Mouse (Mus musculus) myocyte (in vitro differentiated cells): ENCODE measurements around the gene Dut. TPM values are rescaled to one million over a fixed set of nuclear protein-coding genes. Genes with fewer than 3 reads are reported as not detected.
A peak's percentile ranks its signal among the peaks of the same experiment; 100 is the strongest.

ENCODE experiments used
- H3K27me3 ChIP-seq: one replicate; pipeline ENCODE4 v1.6.1; 2011; ENCODE audit not compliant: control insufficient read depth, insufficient read depth, insufficient read length
- H3K36me3 ChIP-seq: one replicate; pipeline ENCODE4 v1.6.1; 2011; ENCODE audit not compliant: control insufficient read depth, insufficient read depth
- H3K4me2 ChIP-seq: one replicate; pipeline ENCODE4 v1.6.1; 2011; ENCODE audit warnings: low read depth, control low read depth
- H3K4me3 ChIP-seq: one replicate; pipeline ENCODE4 v1.5.1; 2011; ENCODE audit warnings: mild to moderate bottlenecking, control low read depth, moderate library complexity
- H3K79me2 ChIP-seq: one replicate; pipeline ENCODE4 v1.6.1; 2011; ENCODE audit not compliant: control insufficient read depth, insufficient read depth
- H3ac ChIP-seq: one replicate; pipeline ENCODE4 v1.6.1; 2011; ENCODE audit not compliant: control insufficient read depth, insufficient read length
- CEBPB ChIP-seq: IDR thresholded peaks from 2 replicates; pipeline ENCODE4 v1.6.1; 2011; ENCODE audit warnings: mild to moderate bottlenecking, moderate library complexity; ENCODE audit not compliant: poor library complexity, insufficient read depth, severe bottlenecking
- E2F4 ChIP-seq: IDR thresholded peaks from one replicate; pipeline ENCODE4 v1.6.1; 2011; ENCODE audit warnings: mild to moderate bottlenecking, control low read depth, moderate library complexity; ENCODE audit not compliant: insufficient read depth
- MAX ChIP-seq: IDR thresholded peaks from one replicate; pipeline ENCODE4 v1.6.1; 2011; ENCODE audit warnings: low read depth, mild to moderate bottlenecking, control low read depth
- MYOD1 ChIP-seq, 3 experiments: IDR thresholded peaks; one replicate each; pipeline ENCODE4 v1.6.1; 2011; ENCODE audit warnings: control low read depth in 2 of 3, low read depth in 2 of 3, mild to moderate bottlenecking in 2 of 3, moderate library complexity in 1 of 3; ENCODE audit not compliant: insufficient read length in 2 of 3, control insufficient read depth in 1 of 3
- MYOG ChIP-seq, 3 experiments: IDR thresholded peaks; one replicate each; pipeline ENCODE4 v1.6.1; 2011; ENCODE audit warnings: control low read depth in 2 of 3, low read depth in 2 of 3, mild to moderate bottlenecking in 2 of 3; ENCODE audit not compliant: insufficient read length in 2 of 3, control insufficient read depth in 1 of 3, insufficient read depth in 1 of 3
- POLR2A ChIP-seq: IDR thresholded peaks from one replicate; pipeline ENCODE4 v1.6.1; 2011; ENCODE audit warnings: low read depth, mild to moderate bottlenecking, control low read depth, moderate library complexity; ENCODE audit not compliant: insufficient read length
- POLR2AphosphoS2 ChIP-seq: IDR thresholded peaks from one replicate; pipeline ENCODE4 v1.6.1; 2011; ENCODE audit warnings: low read depth, control low read depth; ENCODE audit not compliant: insufficient read length
- REST ChIP-seq: IDR thresholded peaks from one replicate; pipeline ENCODE4 v1.6.1; 2011; ENCODE audit warnings: mild to moderate bottlenecking, control low read depth, moderate library complexity; ENCODE audit not compliant: insufficient read depth, insufficient read length
- SRF ChIP-seq: IDR thresholded peaks from one replicate; pipeline ENCODE4 v1.6.1; 2011; ENCODE audit warnings: low read depth; ENCODE audit not compliant: control insufficient read depth, insufficient read length
- TCF12 ChIP-seq: IDR thresholded peaks from one replicate; pipeline ENCODE4 v1.6.1; 2011; ENCODE audit warnings: mild to moderate bottlenecking, control low read depth; ENCODE audit not compliant: poor library complexity, insufficient read depth, severe bottlenecking
- TCF3 ChIP-seq: IDR thresholded peaks from one replicate; pipeline ENCODE4 v1.6.1; 2011; ENCODE audit warnings: low read depth, control low read depth; ENCODE audit not compliant: insufficient read length
- USF1 ChIP-seq: IDR thresholded peaks from one replicate; pipeline ENCODE4 v1.6.1; 2011; ENCODE audit warnings: low read depth, mild to moderate bottlenecking, control low read depth, moderate library complexity
- polyA plus RNA-seq: library from polyadenylated mRNA; unstranded; fragments of >200 nt; fragmentation: generic; extraction: Trizol; gene quantifications from one replicate; pipeline ENCODE4 v1.2.1, GENCODE M21; 2012; ENCODE audit warnings: missing spikeins

The Dut gene
- polyA plus RNA-seq, 1 experiment, result 57.1 TPM

DNA sequence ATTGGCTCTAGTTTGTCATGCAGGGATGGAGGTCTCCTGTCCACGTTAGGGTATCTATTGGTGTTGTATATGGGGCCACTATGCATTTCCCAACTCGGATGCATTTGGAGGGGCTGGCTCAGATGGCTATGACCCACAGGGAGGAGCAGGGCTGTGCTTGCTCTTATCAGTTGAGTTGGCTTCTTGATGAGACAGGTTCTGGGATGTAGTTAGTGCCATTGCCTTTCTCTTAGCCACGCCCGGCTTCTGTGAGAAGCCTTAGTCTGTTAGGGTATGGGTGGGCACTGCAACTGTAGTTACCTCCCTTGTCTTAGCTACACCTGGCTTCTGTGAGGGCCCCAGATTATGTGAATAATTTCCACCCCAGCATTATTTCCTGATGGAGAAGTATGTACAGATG, 14.8 kb upstream of the Dut start:
- no peaks in the 10 kb centered on the region for H3K79me2 ChIP-seq
- no peaks in the 10 kb centered on the region for H3K36me3 ChIP-seq
- H3K27me3 ChIP-seq, result no peaks in the 10 kb centered on the region
- H3K4me3 ChIP-seq, result no peak overlapping the region
- no peak overlapping the region for H3K4me2 ChIP-seq
- no peak overlapping the region for H3ac ChIP-seq
- TF ChIP-seq CEBPB (no peak), USF1 (no peak), REST (no peak), TCF3 (no peak), MYOG (IDR thresholded peaks at IDR 0.05; ENCODE audit: control insufficient read depth in 1 of 3, insufficient read depth in 1 of 3, insufficient read length in 2 of 3, low read depth in 2 of 3) (no peak), MYOD1 (IDR thresholded peaks at IDR 0.05; ENCODE audit: control insufficient read depth in 1 of 3, insufficient read length in 2 of 3, low read depth in 2 of 3) (no peak), TCF12 (no peak), POLR2AphosphoS2 (no peak), POLR2A (no peak), E2F4 (no peak), MAX (no peak), SRF (no peak)

DNA sequence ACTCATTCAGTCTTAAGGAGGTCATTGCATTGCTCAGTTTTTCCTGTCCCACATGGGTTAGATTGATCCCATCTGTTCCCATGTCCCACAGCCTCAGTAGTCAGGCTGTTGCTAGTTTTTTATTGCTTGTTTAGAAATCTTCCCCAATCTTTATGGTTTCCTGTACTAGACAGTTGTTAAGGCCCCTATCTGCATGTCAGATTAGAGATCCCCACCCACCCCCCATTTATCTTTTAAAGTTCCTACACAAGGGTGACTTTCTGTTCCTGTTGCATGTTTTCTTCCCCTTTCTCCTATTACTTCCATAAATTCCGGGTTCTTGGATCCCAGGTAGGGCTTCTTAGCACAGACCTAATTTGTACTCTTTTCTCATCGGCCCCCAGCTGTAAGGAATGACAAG, 13.5 kb upstream of the Dut start:
- H3ac ChIP-seq, result no peak overlapping the region
- no peak overlapping the region for H3K4me3 ChIP-seq
- no peaks in the 10 kb centered on the region for H3K27me3 ChIP-seq
- H3K4me2 ChIP-seq, result no peak overlapping the region
- no peak for TF ChIP-seq USF1
- TF ChIP-seq REST, result no peak
- no peak for TF ChIP-seq SRF
- no peak for TF ChIP-seq TCF12
- TF ChIP-seq E2F4, result no peak
- no peak for TF ChIP-seq MYOG (IDR thresholded peaks at IDR 0.05; ENCODE audit: control insufficient read depth in 1 of 3, insufficient read depth in 1 of 3, insufficient read length in 2 of 3, low read depth in 2 of 3)
- no peak for TF ChIP-seq MYOD1 (IDR thresholded peaks at IDR 0.05; ENCODE audit: control insufficient read depth in 1 of 3, insufficient read length in 2 of 3, low read depth in 2 of 3)
- TF ChIP-seq POLR2AphosphoS2, result no peak
- no peak for TF ChIP-seq POLR2A
- no peak for TF ChIP-seq TCF3
- no peak for TF ChIP-seq CEBPB
- no peak for TF ChIP-seq MAX
- no peaks in the 10 kb centered on the region for H3K36me3 ChIP-seq
- no peaks in the 10 kb centered on the region for H3K79me2 ChIP-seq

DNA sequence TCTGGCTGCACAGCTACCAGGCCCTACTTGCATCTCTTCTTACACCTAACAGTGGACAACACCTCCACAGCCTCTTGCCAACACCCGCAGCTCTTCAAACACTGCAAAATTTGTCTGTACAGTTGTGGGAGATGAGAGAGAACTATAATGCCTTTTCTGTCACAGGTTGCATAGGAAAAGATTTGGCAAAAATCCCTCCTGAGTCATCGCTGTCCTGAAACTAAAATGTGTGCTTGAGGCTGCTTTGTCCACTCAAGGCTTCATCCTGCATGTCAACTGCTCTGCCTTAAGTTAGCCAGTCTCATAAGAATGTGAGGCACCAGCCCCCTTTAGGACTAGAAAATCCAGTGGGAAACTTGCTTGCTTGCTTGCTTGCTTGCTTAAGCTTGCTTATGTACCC, 12.9 kb upstream of the Dut start:
- H3K4me2 ChIP-seq, result no peak overlapping the region

DNA sequence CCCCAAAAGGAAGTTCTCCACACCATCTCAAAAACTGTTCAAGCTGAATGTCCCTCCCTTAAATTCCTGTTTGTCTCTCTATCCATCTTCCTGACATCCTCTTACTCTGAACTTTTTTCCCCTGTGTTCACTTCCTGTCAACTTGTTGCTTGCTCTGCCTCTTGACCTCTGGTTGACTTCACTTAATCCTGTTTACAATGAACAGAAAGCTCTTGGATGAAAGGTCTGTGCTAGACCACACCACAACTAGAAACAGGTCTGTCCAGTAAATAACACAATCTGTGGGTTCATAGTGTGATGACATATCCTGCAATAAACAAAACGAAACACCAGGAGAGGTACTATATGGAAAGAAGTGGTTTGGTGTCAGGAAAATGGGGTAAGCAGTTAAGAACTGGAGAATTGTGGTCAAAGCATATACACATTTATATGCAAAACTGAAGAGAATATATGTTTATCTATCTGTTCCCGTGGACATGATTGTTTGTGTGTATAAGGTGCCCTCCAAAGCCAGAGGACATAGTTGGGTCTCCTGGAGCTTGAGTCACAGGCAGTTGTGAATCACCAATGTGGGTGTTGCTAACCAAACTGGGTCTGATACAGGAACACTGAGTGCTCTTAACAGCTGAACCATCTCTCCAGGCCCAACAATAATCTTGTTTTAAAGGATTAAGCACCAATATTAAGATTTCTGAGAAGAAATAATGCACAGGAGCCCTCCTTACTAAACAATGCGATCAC, 1.3 kb upstream of the Dut start:
- Histone ChIP-seq H3K4me2 (peak overlapping the region; percentile 86), H3K27me3 (no peaks in the 10 kb centered on the region), H3ac (no peak overlapping the region), H3K79me2 (peaks cover 27% of the 10 kb centered on the region), H3K36me3 (peaks cover 7% of the 10 kb centered on the region), H3K4me3 (no peak overlapping the region)
- peak in 1 of 3 experiments; percentile 18 for TF ChIP-seq MYOD1 (IDR thresholded peaks at IDR 0.05; ENCODE audit: control insufficient read depth in 1 of 3, insufficient read length in 2 of 3, low read depth in 2 of 3)
- TF ChIP-seq E2F4, result no peak
- TF ChIP-seq MYOG (IDR thresholded peaks at IDR 0.05; ENCODE audit: control insufficient read depth in 1 of 3, insufficient read depth in 1 of 3, insufficient read length in 2 of 3, low read depth in 2 of 3), result no peak
- TF ChIP-seq REST, result no peak
- peak; percentile 97 for TF ChIP-seq CEBPB
- TF ChIP-seq SRF, result no peak
- TF ChIP-seq TCF12, result no peak
- no peak for TF ChIP-seq POLR2A

More for the DNA sequence above, 12.9 kb upstream of the Dut start:
- H3ac ChIP-seq, result no peak overlapping the region
- H3K27me3 ChIP-seq, result no peaks in the 10 kb centered on the region
- no peak overlapping the region for H3K4me3 ChIP-seq
- TF ChIP-seq REST, result no peak
- TF ChIP-seq POLR2AphosphoS2, result no peak
- TF ChIP-seq SRF, result no peak
- no peak for TF ChIP-seq POLR2A
- no peak for TF ChIP-seq TCF12
- no peak for TF ChIP-seq MAX
- no peak for TF ChIP-seq USF1
- TF ChIP-seq E2F4, result no peak
- no peak for TF ChIP-seq TCF3
- TF ChIP-seq MYOD1 (IDR thresholded peaks at IDR 0.05; ENCODE audit: control insufficient read depth in 1 of 3, insufficient read length in 2 of 3, low read depth in 2 of 3), result no peak
- TF ChIP-seq CEBPB, result no peak
- no peak for TF ChIP-seq MYOG (IDR thresholded peaks at IDR 0.05; ENCODE audit: control insufficient read depth in 1 of 3, insufficient read depth in 1 of 3, insufficient read length in 2 of 3, low read depth in 2 of 3)
- H3K36me3 ChIP-seq, result no peaks in the 10 kb centered on the region
- no peaks in the 10 kb centered on the region for H3K79me2 ChIP-seq
